Mouse (Mus musculus) forebrain, embryonic 13.5 days (tissue): ENCODE data around the gene Rcc1. TPM values are rescaled to one million over a fixed set of nuclear protein-coding genes. Genes with fewer than 3 reads are reported as not detected.

ENCODE experiments used
- ATAC-seq: fragments of 200-750 bp; cut with Nextera tagmentation; 2 replicates; pipeline ENCODE4 v1.8.0; 2017
- H3K27ac ChIP-seq: fragments of 300-500 bp; sonication (generic); 2 replicates; pipeline ENCODE4 v1.5.1; 2015; ENCODE audit warnings: inconsistent platforms, mild to moderate bottlenecking, moderate library complexity
- H3K27me3 ChIP-seq: fragments of 300-500 bp; sonication (generic); 2 replicates; pipeline ENCODE4 v1.6.1; 2015; ENCODE audit warnings: mild to moderate bottlenecking, inconsistent platforms
- H3K36me3 ChIP-seq: fragments of 300-500 bp; sonication (generic); 2 replicates; pipeline ENCODE4 v1.6.1; 2015; ENCODE audit warnings: mild to moderate bottlenecking, inconsistent platforms; ENCODE audit not compliant: poor library complexity, severe bottlenecking
- H3K4me1 ChIP-seq: fragments of 300-500 bp; sonication (generic); 2 replicates; pipeline ENCODE4 v1.6.1; 2015; ENCODE audit warnings: inconsistent platforms
- H3K4me2 ChIP-seq: fragments of 300-500 bp; sonication (generic); 2 replicates; pipeline ENCODE4 v1.6.1; 2015; ENCODE audit warnings: inconsistent platforms, mild to moderate bottlenecking, moderate library complexity
- H3K4me3 ChIP-seq: fragments of 300-500 bp; sonication (generic); 2 replicates; pipeline ENCODE4 v1.5.1; 2015; ENCODE audit warnings: mild to moderate bottlenecking, inconsistent platforms
- H3K9ac ChIP-seq: fragments of 300-500 bp; sonication (generic); 2 replicates; pipeline ENCODE4 v1.6.1; 2015; ENCODE audit warnings: mild to moderate bottlenecking, inconsistent platforms
- H3K9me3 ChIP-seq: fragments of 300-500 bp; sonication (generic); replicated peaks from 2 replicates; pipeline ENCODE4 v1.6.1; 2016; ENCODE audit warnings: inconsistent platforms
- WGBS: fragments of 180-500 bp; shearing (Covaris S2); methylation state at CpG from one replicate; pipeline ENCODE4 v1.1.7; 2015; 5-methylcytosine and 5-hydroxymethylcytosine counted together
- polyA plus RNA-seq: library from polyadenylated mRNA; unstranded; fragments of >200 nt; fragmentation: Nextera tagmentation; extraction: Ambion mirVana; gene quantifications from 2 replicates; pipeline ENCODE4 v1.2.1, GENCODE M21; 2015

Rcc1 gene
- polyA plus RNA-seq, 1 experiment from 2014 or later: 82.2 TPM

GRCm38 (mm10) chr4:132382296-132382695 lies 28.9 kb upstream of the Rcc1 start:
- Histone ChIP-seq H3K36me3 (peaks cover 52% of the 10 kb centered on the region), H3K27ac (no peak overlapping the region), H3K9ac (no peak overlapping the region), H3K4me1 (no peaks in the 10 kb centered on the region), H3K4me2 (no peak overlapping the region), H3K9me3 (no peaks in the 10 kb centered on the region), H3K4me3 (no peak overlapping the region), H3K27me3 (no peaks in the 10 kb centered on the region)
- 95% methylated on average over 4 of the region's 4 CpGs for WGBS
- ATAC-seq: no peak

DNA sequence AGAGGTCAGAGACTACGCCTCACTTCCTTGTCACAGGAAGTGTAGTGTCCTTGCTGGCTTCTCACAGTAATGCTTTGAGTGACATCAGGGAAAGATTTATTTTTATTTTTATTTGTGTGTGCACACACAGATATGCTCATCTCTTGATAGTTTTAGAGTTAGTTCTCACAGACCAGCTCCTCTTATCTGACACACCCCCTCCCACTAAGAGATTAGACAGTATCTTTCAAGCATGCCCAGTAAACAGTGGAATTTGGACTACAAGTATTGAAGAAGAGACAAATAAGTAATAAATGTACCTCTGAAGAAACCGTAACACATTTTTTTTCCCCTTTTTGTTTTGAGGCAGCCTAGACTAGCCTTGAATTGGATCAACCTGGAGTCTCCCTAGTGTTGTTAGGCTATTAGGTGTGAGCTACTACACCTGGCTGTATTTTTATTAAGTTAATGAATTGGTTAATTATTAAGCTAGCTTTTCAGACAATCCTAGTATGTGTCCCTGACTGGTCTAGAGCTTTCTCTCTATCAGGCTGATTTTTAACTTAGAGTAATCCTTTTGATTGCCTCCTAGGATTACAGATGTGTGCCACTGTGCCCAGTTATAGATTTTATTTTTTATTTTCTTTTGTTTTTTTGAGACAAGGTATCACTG lies 27.7 kb upstream of the Rcc1 start:
- no peaks in the 10 kb centered on the region for H3K4me1 ChIP-seq
- 95% methylated on average over 2 of the region's 2 CpGs for WGBS
- no peaks in the 10 kb centered on the region for H3K27me3 ChIP-seq
- ATAC-seq: no peak
- H3K4me3 ChIP-seq: no peak overlapping the region
- no peak overlapping the region for H3K27ac ChIP-seq
- no peak overlapping the region for H3K9ac ChIP-seq
- no peak overlapping the region for H3K4me2 ChIP-seq
- no peaks in the 10 kb centered on the region for H3K9me3 ChIP-seq
- H3K36me3 ChIP-seq: peaks cover 54% of the 10 kb centered on the region

DNA sequence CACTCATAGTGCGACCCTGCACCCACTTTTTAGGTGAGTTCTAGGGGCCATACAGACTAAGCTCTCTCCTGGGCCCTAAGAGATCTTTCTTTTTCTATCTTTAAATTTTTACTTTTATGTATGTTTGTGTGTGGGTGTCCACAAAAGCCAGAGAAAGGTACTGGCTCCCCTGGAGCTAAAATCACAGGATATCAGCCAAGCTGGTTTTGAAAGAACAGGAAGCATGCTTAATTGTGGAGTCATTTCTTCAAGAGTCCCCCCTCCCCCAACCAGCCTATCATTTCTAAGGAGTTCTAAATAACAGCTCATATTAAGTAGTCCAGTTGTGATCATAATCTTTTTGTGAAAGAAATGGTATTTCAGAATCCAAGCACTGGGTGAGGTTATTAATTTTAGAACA lies 20.4 kb upstream of the Rcc1 start:
- Histone ChIP-seq H3K9ac (no peak overlapping the region), H3K4me3 (no peak overlapping the region), H3K4me1 (no peaks in the 10 kb centered on the region), H3K27ac (no peak overlapping the region), H3K9me3 (no peaks in the 10 kb centered on the region), H3K4me2 (no peak overlapping the region), H3K27me3 (no peaks in the 10 kb centered on the region), H3K36me3 (peaks cover 80% of the 10 kb centered on the region)
- no peak for ATAC-seq
- 90% methylated on average over 1 of the region's 1 CpGs for WGBS

GRCm38 (mm10) chr4:132369953-132370750 lies 16.7 kb upstream of the Rcc1 start:
- H3K4me2 ChIP-seq: no peak overlapping the region
- no peaks in the 10 kb centered on the region for H3K9me3 ChIP-seq
- peaks cover 82% of the 10 kb centered on the region for H3K36me3 ChIP-seq
- ATAC-seq: no peak
- no peaks in the 10 kb centered on the region for H3K4me1 ChIP-seq
- H3K27ac ChIP-seq: no peak overlapping the region
- no peak overlapping the region for H3K9ac ChIP-seq
- 86% methylated on average over 8 of the region's 8 CpGs for WGBS
- no peak overlapping the region for H3K4me3 ChIP-seq
- no peaks in the 10 kb centered on the region for H3K27me3 ChIP-seq

- Histone ChIP-seq H3K36me3 (peaks cover 89% of the 10 kb centered on the region), H3K4me1 (no peaks in the 10 kb centered on the region), H3K27me3 (no peaks in the 10 kb centered on the region), H3K9ac (no peak overlapping the region), H3K4me3 (no peak overlapping the region), H3K9me3 (no peaks in the 10 kb centered on the region), H3K27ac (no peak overlapping the region), H3K4me2 (no peak overlapping the region)
- WGBS: 93% methylated on average over 18 of the region's 18 CpGs
- ATAC-seq: no peak
Observed at GRCm38 (mm10) chr4:132367480-132368201, 14.2 kb upstream of the Rcc1 start.

DNA sequence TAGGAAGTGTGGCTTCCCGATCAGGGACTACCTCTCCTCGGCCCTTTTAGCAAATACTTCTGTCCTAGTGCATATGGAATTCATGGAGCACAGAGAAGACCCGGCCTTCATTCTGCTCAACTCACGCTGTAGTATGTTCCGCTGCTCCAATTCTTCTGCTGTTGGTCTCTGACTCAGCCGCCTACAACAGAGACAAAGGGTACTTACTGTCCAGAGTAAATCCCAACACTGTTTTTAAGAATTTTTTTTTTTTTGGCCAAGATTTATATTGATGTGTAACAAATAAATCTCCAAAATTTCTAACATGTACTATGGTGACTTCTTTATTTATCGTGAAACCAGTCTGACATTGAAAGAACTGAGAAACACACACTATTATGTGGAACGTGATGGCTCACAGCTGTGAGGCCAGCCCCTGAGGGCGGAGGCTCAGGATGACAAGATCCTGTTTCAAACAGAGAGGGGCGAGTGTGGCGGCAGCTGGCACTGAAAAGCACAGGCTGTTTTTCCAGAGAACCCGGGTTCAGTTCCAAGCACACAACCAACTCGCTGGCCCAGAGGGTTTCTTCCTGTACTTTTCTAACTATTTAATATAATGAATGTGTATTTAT lies 12.2 kb upstream of the Rcc1 start:
- H3K4me3 ChIP-seq: no peak overlapping the region

DNA sequence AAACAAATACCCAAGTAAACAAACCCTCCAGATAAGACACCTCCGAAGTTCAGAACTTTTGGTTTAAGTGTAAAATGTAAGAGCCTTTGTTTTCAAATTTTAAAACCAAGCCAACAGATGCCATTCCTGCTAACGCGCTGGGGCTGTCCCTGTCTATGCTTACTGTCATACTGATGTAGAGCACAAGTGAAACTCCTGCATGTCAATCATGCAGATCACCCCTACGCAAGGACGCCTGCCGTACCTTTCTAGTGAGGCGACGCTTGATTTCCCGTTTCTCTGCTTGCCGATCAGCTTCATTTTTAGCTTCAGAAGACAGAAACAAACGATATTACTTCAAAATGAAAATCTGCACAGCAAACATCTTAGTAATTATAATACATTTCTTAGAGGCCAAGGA lies 10.1 kb upstream of the Rcc1 start:
- ATAC-seq: no peak
- no peak overlapping the region for H3K9ac ChIP-seq
- no peak overlapping the region for H3K27ac ChIP-seq
- H3K4me2 ChIP-seq: no peak overlapping the region
- H3K27me3 ChIP-seq: no peaks in the 10 kb centered on the region
- H3K9me3 ChIP-seq: no peaks in the 10 kb centered on the region
- no peak overlapping the region for H3K4me3 ChIP-seq
- peaks cover 90% of the 10 kb centered on the region for H3K36me3 ChIP-seq
- H3K4me1 ChIP-seq: no peaks in the 10 kb centered on the region
- 94% methylated on average over 11 of the region's 11 CpGs for WGBS

More for the DNA sequence above, 12.2 kb upstream of the Rcc1 start:
- Histone ChIP-seq H3K4me1 (no peaks in the 10 kb centered on the region), H3K9me3 (no peaks in the 10 kb centered on the region), H3K27ac (no peak overlapping the region), H3K36me3 (peaks cover 90% of the 10 kb centered on the region), H3K27me3 (no peaks in the 10 kb centered on the region), H3K9ac (no peak overlapping the region), H3K4me2 (no peak overlapping the region)
- ATAC-seq: no peak
- WGBS: 83% methylated on average over 13 of the region's 13 CpGs

GRCm38 (mm10) chr4:132359510-132359909 lies 6.1 kb upstream of the Rcc1 start:
- WGBS: 92% methylated on average over 4 of the region's 4 CpGs
- H3K4me2 ChIP-seq: no peak overlapping the region
- H3K27ac ChIP-seq: no peak overlapping the region
- H3K36me3 ChIP-seq: peaks cover 74% of the 10 kb centered on the region
- no peaks in the 10 kb centered on the region for H3K9me3 ChIP-seq
- H3K27me3 ChIP-seq: no peaks in the 10 kb centered on the region
- H3K9ac ChIP-seq: no peak overlapping the region
- H3K4me3 ChIP-seq: no peak overlapping the region
- no peaks in the 10 kb centered on the region for H3K4me1 ChIP-seq
- no peak for ATAC-seq

- Histone ChIP-seq H3K36me3 (peaks cover 54% of the 10 kb centered on the region), H3K4me3 (no peak overlapping the region), H3K9me3 (no peaks in the 10 kb centered on the region), H3K4me1 (peaks cover 19% of the 10 kb centered on the region), H3K27me3 (no peaks in the 10 kb centered on the region), H3K27ac (no peak overlapping the region), H3K9ac (no peak overlapping the region), H3K4me2 (no peak overlapping the region)
- 44% methylated on average over 12 of the region's 12 CpGs for WGBS
- no peak for ATAC-seq
Observed at GRCm38 (mm10) chr4:132356170-132356569, 2.8 kb upstream of the Rcc1 start.

DNA sequence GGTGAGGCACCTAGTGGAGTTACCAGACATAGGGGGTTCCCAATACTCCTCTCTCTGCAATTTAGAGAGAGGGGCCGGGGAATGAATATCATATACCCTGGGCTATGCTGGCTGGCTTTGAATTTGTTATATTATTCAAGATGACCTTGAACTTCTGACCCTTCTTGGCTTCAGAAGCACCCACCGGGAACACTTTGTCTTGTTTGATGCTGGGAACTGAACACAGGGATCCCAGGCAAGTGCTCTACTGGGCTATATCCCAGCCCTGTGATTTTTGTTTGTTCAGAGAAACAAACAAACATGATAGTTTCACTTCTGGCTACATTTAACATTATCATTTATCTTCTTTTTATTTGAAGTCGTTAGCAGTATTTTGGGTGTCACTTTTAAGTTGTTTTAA lies 2.0 kb upstream of the Rcc1 start:
- peaks cover 51% of the 10 kb centered on the region for H3K36me3 ChIP-seq
- ATAC-seq: no peak
- H3K9ac ChIP-seq: no peak overlapping the region
- no peak overlapping the region for H3K4me3 ChIP-seq
- no peak overlapping the region for H3K4me2 ChIP-seq
- H3K4me1 ChIP-seq: peaks cover 23% of the 10 kb centered on the region
- H3K27ac ChIP-seq: no peak overlapping the region
- H3K9me3 ChIP-seq: no peaks in the 10 kb centered on the region
- WGBS: 87% methylated on average over 3 of the region's 3 CpGs
- no peaks in the 10 kb centered on the region for H3K27me3 ChIP-seq

- no peak overlapping the region for H3K27ac ChIP-seq
- H3K9me3 ChIP-seq: no peaks in the 10 kb centered on the region
- no peaks in the 10 kb centered on the region for H3K27me3 ChIP-seq
- H3K4me2 ChIP-seq: no peak overlapping the region
- no peak overlapping the region for H3K4me3 ChIP-seq
- ATAC-seq: no peak
- 88% methylated on average over 4 of the region's 4 CpGs for WGBS
- H3K4me1 ChIP-seq: peaks cover 23% of the 10 kb centered on the region
- H3K9ac ChIP-seq: no peak overlapping the region
- H3K36me3 ChIP-seq: peaks cover 43% of the 10 kb centered on the region
Observed at GRCm38 (mm10) chr4:132354571-132354970, 1.2 kb upstream of the Rcc1 start.

GRCm38 (mm10) chr4:132352739-132353138 lies 666 bp downstream of the Rcc1 start:
- no peaks in the 10 kb centered on the region for H3K9me3 ChIP-seq
- H3K4me3 ChIP-seq: peak overlapping the region; percentile 80
- peaks cover 25% of the 10 kb centered on the region for H3K36me3 ChIP-seq
- H3K27me3 ChIP-seq: no peaks in the 10 kb centered on the region
- H3K4me1 ChIP-seq: peaks cover 23% of the 10 kb centered on the region
- peak overlapping the region; percentile 88; the same call in 1 of the 2 replicates for H3K27ac ChIP-seq
- ATAC-seq: no peak
- peak overlapping the region; percentile 95 for H3K4me2 ChIP-seq
- H3K9ac ChIP-seq: peak overlapping the region; percentile 90
- WGBS: under 1% methylated on average over 14 of the region's 14 CpGs
